Mouse (Mus musculus) kidney, embryonic 15.5 days (tissue): ENCODE data around the gene Pik3r6. TPM values are rescaled to one million over a fixed set of nuclear protein-coding genes. Genes with fewer than 3 reads are reported as not detected.

Experiments
- ATAC-seq: fragments of 200-750 bp; cut with Nextera tagmentation; replicated peaks from 2 replicates; pipeline ENCODE4 v1.8.0; 2017; ENCODE audit warnings: moderate TSS enrichment; ENCODE audit not compliant: low FRiP score
- H3K27ac ChIP-seq: fragments of 300-500 bp; sonication (generic); 2 replicates; pipeline ENCODE4 v1.5.1; 2015; ENCODE audit warnings: mild to moderate bottlenecking, inconsistent platforms
- H3K27me3 ChIP-seq: fragments of 300-500 bp; sonication (generic); 2 replicates; pipeline ENCODE4 v1.6.1; 2015; ENCODE audit warnings: inconsistent platforms
- H3K36me3 ChIP-seq: fragments of 300-500 bp; sonication (generic); 2 replicates; pipeline ENCODE4 v1.6.1; 2015; ENCODE audit warnings: inconsistent platforms
- H3K4me1 ChIP-seq: fragments of 300-500 bp; sonication (generic); 2 replicates; pipeline ENCODE4 v1.6.1; 2015; ENCODE audit warnings: inconsistent platforms
- H3K4me2 ChIP-seq: fragments of 300-500 bp; sonication (generic); 2 replicates; pipeline ENCODE4 v1.6.1; 2015; ENCODE audit warnings: moderate library complexity, mild to moderate bottlenecking, inconsistent platforms
- H3K4me3 ChIP-seq: fragments of 300-500 bp; sonication (generic); replicated peaks from 2 replicates; pipeline ENCODE4 v1.5.1; 2015; ENCODE audit warnings: mild to moderate bottlenecking, inconsistent platforms
- H3K9ac ChIP-seq: fragments of 300-500 bp; sonication (generic); 2 replicates; pipeline ENCODE4 v1.6.1; 2015; ENCODE audit warnings: mild to moderate bottlenecking, inconsistent platforms
- H3K9me3 ChIP-seq: fragments of 300-500 bp; sonication (generic); replicated peaks from 2 replicates; pipeline ENCODE4 v1.6.1; 2016; ENCODE audit warnings: inconsistent platforms
- WGBS: fragments of 180-500 bp; shearing (Covaris S2); methylation state at CpG from one replicate; pipeline ENCODE4 v1.1.7; 2015; ENCODE audit warnings: mixed read lengths; 5-methylcytosine and 5-hydroxymethylcytosine counted together
- polyA plus RNA-seq: library from polyadenylated mRNA; unstranded; fragments of >200 nt; fragmentation: Nextera tagmentation; extraction: Ambion mirVana; gene quantifications from 2 replicates; pipeline ENCODE4 v1.2.1, GENCODE M21; 2015

The Pik3r6 gene
- polyA plus RNA-seq, 1 experiment from 2014 or later, result 5.6 TPM

DNA sequence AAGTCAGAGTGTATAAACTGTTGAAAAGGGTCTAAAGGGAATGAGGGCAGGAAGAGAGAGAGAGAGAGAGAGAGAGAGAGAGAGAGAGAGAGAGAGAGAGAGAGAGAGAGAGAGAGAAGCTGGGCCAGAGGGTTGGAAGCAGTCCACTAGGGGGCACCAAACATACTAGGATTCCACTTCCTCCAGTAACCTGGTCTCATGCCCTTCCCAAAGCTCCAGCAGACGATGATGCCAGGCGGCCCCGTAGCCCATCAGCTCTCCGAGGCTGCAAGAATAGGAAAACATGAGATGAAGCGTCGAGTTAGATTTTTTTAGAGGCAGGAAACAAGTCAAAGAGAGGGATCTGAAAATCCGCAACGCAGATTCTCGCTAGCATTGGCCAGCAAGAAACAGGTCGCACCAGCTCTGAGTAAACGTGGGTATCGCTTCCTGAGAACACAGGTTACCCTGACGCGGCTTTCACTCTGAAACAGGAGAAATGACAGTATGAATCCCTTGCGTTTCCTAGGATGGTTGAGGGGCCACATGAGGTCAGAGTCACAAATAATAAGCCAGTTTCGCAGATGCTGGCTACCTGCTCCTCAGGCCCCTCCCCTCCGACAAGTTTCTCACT, 63.7 kb downstream of the Pik3r6 start:
- ATAC-seq, result no peak
- Histone ChIP-seq H3K9ac (0 out of 2 replicates have a peak overlapping the region, but pooled peaks have one; percentile 21), H3K27ac (no peak overlapping the region), H3K36me3 (no peaks in the 10 kb centered on the region), H3K4me3 (peak overlapping the region; percentile 40), H3K27me3 (no peaks in the 10 kb centered on the region), H3K4me2 (peak overlapping the region; percentile 71), H3K9me3 (no peaks in the 10 kb centered on the region), H3K4me1 (peaks cover 10% of the 10 kb centered on the region; the same call in 1 of the 2 replicates)
- WGBS, result 17% methylated on average over 17 of the region's 17 CpGs

DNA sequence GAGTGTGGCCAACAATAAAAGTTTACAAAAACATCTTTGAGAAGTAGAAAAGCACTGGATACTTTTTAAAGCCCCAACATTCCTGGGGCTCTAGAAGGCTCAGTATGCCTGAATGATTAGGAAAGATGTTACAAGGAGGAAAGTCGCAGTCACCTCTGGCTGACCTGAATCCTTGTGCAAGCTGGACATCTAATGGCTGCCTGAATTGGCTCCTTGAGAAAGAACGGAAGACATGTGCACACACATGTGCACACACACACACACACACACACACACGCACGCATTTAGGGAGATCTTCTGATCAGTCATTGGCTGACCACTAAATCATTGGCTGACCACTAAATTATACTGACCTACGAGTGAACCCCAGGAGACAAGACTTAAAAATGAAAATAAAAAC, 68.0 kb downstream of the Pik3r6 start:
- peaks cover 10% of the 10 kb centered on the region; the same call in 1 of the 2 replicates for H3K4me1 ChIP-seq
- no peak overlapping the region for H3K4me3 ChIP-seq
- no peak for ATAC-seq
- 0 out of 2 replicates have a peak overlapping the region, but pooled peaks have one; percentile 32 for H3K27ac ChIP-seq
- H3K4me2 ChIP-seq, result no peak overlapping the region
- no peaks in the 10 kb centered on the region for H3K9me3 ChIP-seq
- WGBS, result 69% methylated on average over 5 of the region's 5 CpGs
- H3K27me3 ChIP-seq, result no peaks in the 10 kb centered on the region
- H3K9ac ChIP-seq, result no peak overlapping the region
- no peaks in the 10 kb centered on the region for H3K36me3 ChIP-seq

DNA sequence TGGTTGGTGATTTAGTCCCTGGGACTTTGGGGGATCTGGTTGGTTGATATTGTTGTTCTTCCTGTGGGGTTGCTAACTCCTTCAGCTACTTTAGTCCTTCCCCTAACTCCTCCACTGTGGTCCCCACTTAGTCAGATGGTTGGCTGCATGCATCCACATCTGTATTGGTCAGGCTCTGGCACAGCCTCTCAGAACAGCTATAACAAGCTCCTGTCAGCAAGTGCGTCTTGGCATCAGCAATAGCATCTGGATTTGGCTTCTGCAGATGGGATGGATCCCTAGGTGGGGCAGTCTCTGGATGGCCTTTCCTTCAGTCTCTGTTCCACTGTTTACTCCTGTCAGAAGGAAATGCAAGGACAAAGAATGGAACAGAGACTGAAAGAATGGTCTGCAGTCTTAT, 74.3 kb downstream of the Pik3r6 start:
- Histone ChIP-seq H3K27me3 (no peaks in the 10 kb centered on the region), H3K9me3 (no peaks in the 10 kb centered on the region), H3K4me2 (no peak overlapping the region), H3K36me3 (no peaks in the 10 kb centered on the region), H3K4me3 (no peak overlapping the region), H3K4me1 (peaks cover 4% of the 10 kb centered on the region; the same call in 1 of the 2 replicates), H3K9ac (no peak overlapping the region), H3K27ac (no peak overlapping the region)
- WGBS, result 92% methylated on average over 1 of the region's 1 CpGs
- no peak for ATAC-seq

- Histone ChIP-seq H3K4me2 (no peak overlapping the region), H3K9ac (no peak overlapping the region), H3K27ac (0 out of 2 replicates have a peak overlapping the region, but pooled peaks have one; percentile 14), H3K27me3 (no peaks in the 10 kb centered on the region), H3K36me3 (no peaks in the 10 kb centered on the region), H3K9me3 (no peaks in the 10 kb centered on the region), H3K4me1 (peaks cover 4% of the 10 kb centered on the region; the same call in 1 of the 2 replicates), H3K4me3 (no peak overlapping the region)
- 30% methylated on average over 9 of the region's 9 CpGs for WGBS
- no peak for ATAC-seq
Measured at GRCm38 (mm10) chr11:68579462-68579881, 76.7 kb downstream of the Pik3r6 start.

DNA sequence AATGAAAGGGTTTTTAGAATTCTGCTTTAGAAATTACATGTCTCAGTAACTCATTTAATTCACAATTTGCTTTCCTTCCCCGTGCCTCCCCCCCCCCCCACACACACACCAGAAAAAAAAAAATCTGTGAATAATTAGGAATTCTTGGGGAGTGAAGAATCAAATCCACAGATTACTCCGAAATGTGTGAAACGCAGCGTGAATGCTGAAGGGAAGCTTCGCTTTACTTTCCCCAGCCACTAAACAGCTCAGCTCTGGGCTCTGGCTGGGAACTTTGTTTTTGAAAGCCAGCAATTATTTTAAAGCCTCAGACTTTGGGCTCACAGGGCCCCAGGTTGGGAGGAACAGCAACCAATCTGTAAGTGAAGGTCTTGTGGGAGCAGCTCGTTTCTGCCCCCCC, 77.7 kb downstream of the Pik3r6 start:
- Histone ChIP-seq H3K9ac (no peak overlapping the region), H3K4me3 (no peak overlapping the region), H3K27ac (no peak overlapping the region), H3K36me3 (no peaks in the 10 kb centered on the region), H3K4me2 (no peak overlapping the region), H3K4me1 (peaks cover 4% of the 10 kb centered on the region; the same call in 1 of the 2 replicates), H3K9me3 (no peaks in the 10 kb centered on the region), H3K27me3 (no peaks in the 10 kb centered on the region)
- 71% methylated on average over 6 of the region's 6 CpGs for WGBS
- ATAC-seq, result no peak

DNA sequence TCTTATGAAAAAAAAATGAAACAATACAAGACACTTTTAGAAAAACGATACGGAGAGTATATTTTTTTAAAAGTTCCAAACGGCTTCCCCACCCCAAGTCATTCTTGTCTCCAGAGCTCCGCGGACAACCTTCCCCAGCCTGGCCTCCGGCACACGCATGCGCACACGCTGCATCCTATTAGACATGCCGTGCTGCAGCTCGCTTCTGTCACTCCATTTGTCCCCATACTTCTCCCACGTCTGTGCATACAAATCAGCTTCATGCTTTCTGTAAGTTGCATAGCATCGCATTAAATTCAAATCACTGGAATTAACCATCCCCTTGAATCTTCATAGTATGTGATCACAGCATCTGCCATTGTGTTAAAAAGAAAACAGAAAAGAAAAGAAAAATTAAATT, 80.4 kb downstream of the Pik3r6 start:
- 90% methylated on average over 13 of the region's 13 CpGs for WGBS
- Histone ChIP-seq H3K4me2 (no peak overlapping the region), H3K4me3 (no peak overlapping the region), H3K36me3 (no peaks in the 10 kb centered on the region), H3K27ac (no peak overlapping the region), H3K9me3 (no peaks in the 10 kb centered on the region), H3K27me3 (no peaks in the 10 kb centered on the region), H3K9ac (no peak overlapping the region), H3K4me1 (peaks cover 4% of the 10 kb centered on the region; the same call in 1 of the 2 replicates)
- no peak for ATAC-seq

DNA sequence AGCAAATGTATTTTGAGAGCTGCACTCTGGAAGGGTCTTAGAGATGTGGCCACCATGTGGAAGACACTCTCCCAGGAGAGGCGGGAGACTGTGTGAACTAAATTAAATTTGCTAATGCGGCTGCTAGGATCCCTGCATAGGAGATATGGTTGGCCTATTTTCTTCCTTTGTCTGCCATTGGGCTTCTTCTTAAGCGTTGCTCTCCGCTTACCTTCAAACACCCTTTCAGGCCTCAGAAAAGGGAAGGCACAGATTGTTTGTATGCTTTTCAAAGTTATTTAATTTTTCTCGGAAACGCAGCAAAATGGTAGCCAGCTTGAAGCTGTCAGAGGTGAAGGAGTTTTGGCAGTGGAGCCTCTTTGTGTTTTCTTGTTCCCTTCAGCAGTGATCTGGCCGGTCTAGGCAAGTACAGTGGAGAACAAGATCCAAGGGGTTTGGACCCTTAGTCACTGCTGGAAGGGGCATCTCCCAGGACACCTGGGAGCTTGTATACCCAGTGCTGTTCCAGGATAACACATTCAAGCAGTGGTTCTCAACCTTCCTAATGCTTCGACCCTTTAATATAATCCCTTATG, 81.2 kb downstream of the Pik3r6 start:
- Histone ChIP-seq H3K4me3 (no peak overlapping the region), H3K9ac (no peak overlapping the region), H3K9me3 (no peaks in the 10 kb centered on the region), H3K4me1 (peaks cover 6% of the 10 kb centered on the region; the same call in 1 of the 2 replicates), H3K27ac (no peak overlapping the region), H3K4me2 (no peak overlapping the region), H3K36me3 (no peaks in the 10 kb centered on the region), H3K27me3 (no peaks in the 10 kb centered on the region)
- 76% methylated on average over 8 of the region's 8 CpGs for WGBS
- no peak for ATAC-seq

GRCm38 (mm10) chr11:68585890-68586289, 83.1 kb downstream of the Pik3r6 start:
- ATAC-seq, result no peak
- Histone ChIP-seq H3K27me3 (no peaks in the 10 kb centered on the region), H3K4me2 (no peak overlapping the region), H3K9me3 (no peaks in the 10 kb centered on the region), H3K27ac (no peak overlapping the region), H3K4me3 (no peak overlapping the region), H3K4me1 (peaks cover 21% of the 10 kb centered on the region), H3K9ac (no peak overlapping the region), H3K36me3 (no peaks in the 10 kb centered on the region)
- WGBS, result 21% methylated on average over 3 of the region's 3 CpGs

DNA sequence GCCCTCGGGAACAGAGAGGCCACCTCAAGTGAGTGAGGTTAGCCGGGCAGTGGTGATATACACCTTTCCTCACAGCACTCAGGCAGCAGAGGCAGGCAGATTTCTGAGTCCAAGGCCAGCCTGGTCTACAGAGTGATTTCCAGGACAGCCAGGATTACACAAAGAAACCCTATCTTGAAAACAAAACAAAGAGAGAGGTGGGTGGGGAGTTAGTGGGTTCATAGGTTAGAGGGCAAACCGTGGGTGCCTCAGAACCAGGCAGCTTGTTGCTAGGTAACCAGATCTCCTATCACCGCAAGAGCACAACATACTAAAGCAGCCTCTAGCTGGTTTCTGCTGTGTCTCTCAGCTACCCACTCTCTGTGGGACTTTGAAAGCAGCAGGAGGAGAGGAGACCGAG, 83.9 kb downstream of the Pik3r6 start, which contains the start of gene Ccdc42:
TSS of gene Ccdc42 (plus strand) at position 301 of the 400 bp plus-strand sequence.
- Histone ChIP-seq H3K27me3 (no peaks in the 10 kb centered on the region), H3K27ac (no peak within 1 kb of the TSS), H3K9me3 (no peaks in the 10 kb centered on the region), H3K4me1 (peaks cover 28% of the 10 kb centered on the region), H3K4me3 (no peak within 1 kb of the TSS), H3K36me3 (no peaks in the 10 kb centered on the region), H3K9ac (no peak within 1 kb of the TSS), H3K4me2 (no peak within 1 kb of the TSS)
- ATAC-seq, result no peak
- 71% methylated on average over 5 of the region's 5 CpGs for WGBS

- peak; percentile 50; the same call in 1 of the 2 replicates for ATAC-seq
Measured at GRCm38 (mm10) chr11:68589055-68589809, 86.4 kb downstream of the Pik3r6 start.

DNA sequence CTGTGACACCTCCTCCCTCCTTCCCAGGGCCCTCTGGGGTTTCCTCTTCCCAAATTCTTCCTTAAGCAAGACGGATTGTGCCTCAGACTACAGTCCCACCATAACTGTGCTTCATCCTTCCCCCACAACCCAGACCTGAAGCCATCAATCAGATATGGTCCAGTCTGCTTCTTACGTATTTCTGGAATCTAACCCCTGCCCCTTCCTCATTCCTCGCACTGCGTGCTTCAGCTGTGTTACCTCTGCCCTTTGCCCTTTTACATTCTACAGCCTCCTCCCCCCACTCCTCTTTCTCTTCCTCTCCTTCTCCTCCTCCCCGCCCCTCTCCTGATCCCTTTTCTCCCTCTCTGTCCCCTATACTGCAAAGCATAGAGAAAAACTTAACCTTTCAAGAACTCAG, 88.9 kb downstream of the Pik3r6 start:
- peaks cover 51% of the 10 kb centered on the region for H3K4me1 ChIP-seq
- H3K9me3 ChIP-seq, result no peaks in the 10 kb centered on the region
- 11% methylated on average over 5 of the region's 5 CpGs for WGBS
- H3K27me3 ChIP-seq, result no peaks in the 10 kb centered on the region
- ATAC-seq, result no peak; the same call in 1 of the 2 replicates
- no peak overlapping the region for H3K9ac ChIP-seq
- no peaks in the 10 kb centered on the region for H3K36me3 ChIP-seq
- peak overlapping the region; percentile 78 for H3K27ac ChIP-seq
- H3K4me2 ChIP-seq, result no peak overlapping the region
- H3K4me3 ChIP-seq, result no peak overlapping the region

More at GRCm38 (mm10) chr11:68589055-68589809, 86.4 kb downstream of the Pik3r6 start:
- no peaks in the 10 kb centered on the region for H3K36me3 ChIP-seq
- no peak overlapping the region for H3K9ac ChIP-seq
- H3K9me3 ChIP-seq, result no peaks in the 10 kb centered on the region
- peak overlapping the region; percentile 78 for H3K27ac ChIP-seq
- no peak overlapping the region for H3K4me2 ChIP-seq
- H3K4me3 ChIP-seq, result no peak overlapping the region
- no peaks in the 10 kb centered on the region for H3K27me3 ChIP-seq
- 64% methylated on average over 8 of the region's 8 CpGs for WGBS
- peaks cover 46% of the 10 kb centered on the region for H3K4me1 ChIP-seq

- H3K9me3 ChIP-seq, result no peaks in the 10 kb centered on the region
- ATAC-seq, result no peak
- no peaks in the 10 kb centered on the region for H3K36me3 ChIP-seq
- H3K4me3 ChIP-seq, result no peak overlapping the region
- H3K27me3 ChIP-seq, result no peaks in the 10 kb centered on the region
- no peak overlapping the region for H3K9ac ChIP-seq
- peaks cover 57% of the 10 kb centered on the region for H3K4me1 ChIP-seq
- H3K27ac ChIP-seq, result peak overlapping the region; percentile 25; the same call in 1 of the 2 replicates
- WGBS, result 52% methylated on average over 3 of the region's 3 CpGs
- no peak overlapping the region for H3K4me2 ChIP-seq
Measured at GRCm38 (mm10) chr11:68593247-68593646, 90.4 kb downstream of the Pik3r6 start.
